Mouse (Mus musculus) kidney, adult 11 months (tissue): ENCODE measurements at regions not wholly inside any gene's neighbourhood (a gene's known extent, or its start where the extent isn't known, plus 50 kb on each side); places are given as distances from the start of the nearest gene placed in this dataset.

ENCODE experiments used
- DNase-seq: peaks from one replicate; pipeline ENCODE4 v3.0.0; 2022

DNA sequence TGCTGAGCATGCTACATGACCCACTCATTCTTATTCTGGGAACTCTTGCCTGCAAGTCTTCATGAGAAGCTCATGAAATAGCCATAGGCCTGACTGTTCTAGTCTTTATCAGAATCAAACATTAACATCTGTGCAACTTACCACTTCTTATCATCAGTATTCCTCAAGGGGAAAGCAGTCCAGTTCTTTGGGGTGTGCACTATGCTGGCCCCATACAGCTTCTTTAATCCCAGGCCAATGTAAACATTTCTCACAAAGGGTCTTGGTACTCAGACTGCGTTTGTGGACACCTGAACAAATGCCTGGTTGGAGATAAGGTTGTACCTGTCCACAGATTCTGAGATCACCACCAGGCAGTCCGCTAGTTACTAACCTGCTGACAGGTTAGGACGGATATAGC lies 51.3 kb downstream of the 3110018I06Rik start:
- no peak for DNase-seq

DNA sequence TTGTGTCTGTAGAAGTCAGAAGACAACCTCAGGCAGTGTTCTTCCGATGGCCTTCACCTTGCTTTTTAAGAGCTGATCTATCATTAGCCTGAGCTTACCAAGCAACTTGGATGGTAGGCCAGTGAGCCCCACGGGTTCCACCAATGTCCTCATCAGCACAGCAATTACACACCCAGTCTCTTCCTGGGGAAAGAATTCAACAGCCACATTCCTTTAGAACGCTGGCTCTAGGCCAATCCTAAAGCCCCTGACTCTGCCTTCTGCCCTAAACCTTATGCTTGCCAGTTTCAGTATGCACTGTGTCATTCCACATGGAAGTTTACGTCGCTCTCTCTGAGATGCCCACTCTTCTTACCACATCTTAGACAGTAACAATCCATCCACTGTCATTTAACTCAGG lies 52.8 kb downstream of the 3110018I06Rik start:
- DNase-seq = no peak

DNA sequence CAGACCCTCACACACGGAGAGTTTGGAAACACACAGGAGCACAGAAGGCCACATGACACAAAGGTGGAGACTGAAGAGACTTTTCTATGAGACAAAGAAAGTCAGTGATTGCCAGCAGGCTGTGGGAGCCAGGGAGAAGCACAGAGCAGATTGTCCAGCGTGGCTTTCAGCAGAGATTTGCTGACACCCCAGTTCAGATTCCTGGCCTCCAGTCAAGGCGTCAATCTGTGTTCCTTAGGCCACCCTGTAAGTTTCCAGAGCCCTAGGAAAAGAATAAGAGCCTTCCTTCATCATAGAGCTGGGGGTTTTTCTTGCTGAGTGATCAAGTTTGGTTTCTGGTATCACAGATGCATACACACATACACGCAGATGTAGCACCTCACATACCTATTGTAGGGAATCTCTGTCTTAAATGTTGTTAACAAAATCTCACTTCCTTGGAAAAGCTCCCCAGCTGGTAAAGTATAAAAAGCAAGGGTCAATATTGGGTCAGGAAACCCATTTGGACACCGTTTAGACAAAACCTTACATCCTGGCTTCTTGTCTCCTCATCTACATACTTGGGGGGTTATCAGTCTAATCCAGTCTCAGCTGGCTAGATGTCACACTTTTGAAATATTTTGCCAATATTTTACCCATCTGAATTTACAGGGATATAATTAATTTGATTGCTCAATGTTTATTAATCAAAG lies 58.9 kb downstream of the 3110018I06Rik start:
- DNase-seq = no peak

DNA sequence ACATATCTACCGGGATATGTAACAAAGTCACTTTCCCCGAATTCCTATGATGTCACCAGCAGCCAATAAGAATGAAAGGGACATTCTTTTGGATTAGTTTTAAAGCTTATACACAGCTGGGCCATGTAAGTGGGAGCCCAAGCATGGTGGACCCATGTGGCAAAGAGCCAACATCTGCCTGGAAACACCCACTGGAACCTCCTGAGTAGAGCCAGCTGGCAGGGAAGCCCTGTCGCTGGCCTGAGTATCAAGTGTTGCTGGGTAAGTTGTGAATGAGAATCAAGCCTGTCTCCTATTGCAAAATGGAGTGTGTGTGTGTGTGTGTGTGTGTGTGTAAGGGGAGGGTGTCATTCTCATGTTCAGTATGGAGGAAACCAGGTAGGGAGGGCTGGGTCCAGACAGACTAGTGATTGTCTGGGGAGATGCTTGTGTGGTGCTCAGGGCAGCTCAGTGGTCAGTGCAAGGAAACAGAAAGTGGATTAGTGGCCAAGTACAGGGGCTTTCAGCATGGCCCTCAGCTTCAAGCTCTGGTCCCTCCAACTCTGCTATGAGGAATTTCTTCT lies 59.5 kb downstream of the 3110018I06Rik start:
- no peak for DNase-seq

DNA sequence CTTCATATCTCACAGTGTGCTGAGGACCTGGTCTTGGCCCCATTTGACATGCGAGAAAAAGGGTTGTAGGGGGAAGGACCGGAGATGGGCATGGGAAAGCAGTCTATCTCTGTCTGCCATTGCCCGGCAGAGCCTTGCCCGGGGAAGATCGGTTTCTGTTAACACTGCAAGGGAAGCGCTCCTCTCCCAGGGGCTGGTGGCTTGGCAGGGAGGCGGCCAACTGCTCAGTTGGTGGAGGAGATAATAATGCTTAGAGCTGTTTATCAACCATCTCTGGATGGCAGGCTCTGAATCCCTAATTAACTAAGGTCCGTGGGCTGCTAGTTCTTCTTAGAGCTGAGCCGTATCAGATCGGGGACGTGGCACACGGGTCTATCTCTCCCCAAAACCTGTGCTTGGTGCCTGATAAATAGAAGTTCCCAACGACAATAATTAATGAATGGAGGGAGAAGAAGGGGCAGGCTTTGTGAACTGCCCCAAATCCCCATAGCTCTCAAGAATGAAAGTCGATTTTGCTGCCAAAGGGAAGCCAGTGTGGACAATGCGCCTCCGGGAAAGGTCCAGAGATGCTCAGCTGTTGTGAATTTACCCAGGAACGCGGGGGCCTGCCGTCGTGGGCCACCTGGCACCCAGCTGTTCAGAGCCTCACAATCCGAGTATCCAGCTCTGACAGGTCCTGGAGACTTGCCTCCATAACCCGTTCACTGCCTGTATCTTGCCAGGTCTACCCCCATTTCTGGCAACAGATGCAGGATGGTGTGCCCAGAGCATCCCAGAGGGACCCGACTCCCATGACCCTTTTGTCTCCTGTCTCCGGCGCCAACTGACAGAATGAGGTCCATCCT lies 61.2 kb downstream of the 3110018I06Rik start:
- no peak for DNase-seq

DNA sequence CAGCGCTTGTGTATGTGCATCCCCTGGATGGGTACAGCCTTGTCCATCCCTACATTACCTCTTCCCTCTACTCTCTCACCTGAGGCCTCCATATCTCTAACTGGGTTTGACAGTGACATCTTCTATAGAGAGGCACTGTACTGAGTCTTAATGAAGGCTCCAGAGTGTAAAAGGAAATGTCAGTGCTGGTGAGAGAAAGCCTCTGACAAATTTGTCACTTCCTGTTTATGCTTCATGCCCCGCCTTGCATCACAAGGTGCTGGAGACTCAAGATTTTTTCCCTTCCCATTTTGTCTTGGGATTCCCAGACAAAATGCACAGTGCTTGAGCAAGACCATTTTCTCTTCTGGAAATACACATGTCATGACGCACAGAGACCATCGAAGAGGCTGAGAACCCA lies 70.8 kb downstream of the 3110018I06Rik start:
- no peak for DNase-seq

DNA sequence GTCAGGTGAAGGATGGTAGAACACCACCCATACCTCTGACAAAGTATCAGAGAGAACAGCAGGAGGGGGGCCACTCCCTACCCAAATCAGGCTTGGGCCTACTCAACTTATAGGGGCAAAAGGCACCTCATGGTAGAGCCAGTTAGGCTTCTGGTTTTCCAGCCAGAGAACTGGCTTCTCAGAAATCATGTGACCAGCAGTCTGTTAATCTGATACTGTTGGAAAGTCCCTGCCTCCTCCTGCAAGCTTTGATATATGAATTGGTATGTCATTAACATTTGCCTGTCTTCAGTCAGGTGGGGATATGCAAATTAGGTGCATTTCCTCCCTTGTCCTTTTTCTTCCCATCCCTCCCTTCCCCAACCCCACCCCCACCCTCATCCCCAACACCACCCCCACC lies 71.7 kb downstream of the 3110018I06Rik start:
- no peak for DNase-seq

DNA sequence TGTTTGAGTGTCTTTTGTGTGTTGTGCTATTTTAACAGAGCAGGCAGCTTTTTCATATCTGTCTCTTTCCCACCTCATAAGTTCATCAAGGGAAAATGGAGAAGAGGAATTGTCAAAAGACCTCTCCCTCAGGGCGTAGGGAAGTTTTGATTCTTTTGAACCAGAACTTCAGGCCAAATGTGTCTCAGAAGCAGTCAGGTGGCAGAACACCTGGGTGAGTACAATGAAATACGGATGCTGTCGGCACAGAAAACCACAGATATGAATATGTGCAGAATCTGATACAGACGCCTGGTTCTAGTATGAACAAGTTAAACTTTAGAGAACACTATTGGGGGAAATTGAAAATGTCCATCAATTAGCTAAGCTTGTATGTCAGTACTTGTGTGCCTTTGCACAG lies 84.2 kb downstream of the 3110018I06Rik start:
- DNase-seq = no peak

DNA sequence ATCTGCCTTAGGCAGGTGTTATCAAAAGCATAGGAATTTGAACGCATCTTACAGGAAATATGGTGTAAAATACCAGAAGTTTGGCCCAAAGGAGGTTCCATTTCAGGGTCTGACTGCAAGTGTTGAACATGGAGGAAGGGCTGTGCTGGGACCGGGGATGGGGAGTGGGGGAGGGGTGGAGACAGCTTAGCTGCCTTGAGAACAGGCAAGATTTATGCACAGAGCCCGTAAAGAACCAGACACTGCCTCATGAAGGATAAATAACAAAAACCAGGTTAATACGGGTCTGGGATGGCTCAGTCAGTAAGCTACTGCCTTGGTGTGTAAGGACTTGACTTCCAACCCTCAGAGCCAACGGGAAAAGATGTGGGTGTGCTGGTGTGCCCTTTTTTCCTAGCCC lies 91.1 kb downstream of the 3110018I06Rik start:
- no peak for DNase-seq

DNA sequence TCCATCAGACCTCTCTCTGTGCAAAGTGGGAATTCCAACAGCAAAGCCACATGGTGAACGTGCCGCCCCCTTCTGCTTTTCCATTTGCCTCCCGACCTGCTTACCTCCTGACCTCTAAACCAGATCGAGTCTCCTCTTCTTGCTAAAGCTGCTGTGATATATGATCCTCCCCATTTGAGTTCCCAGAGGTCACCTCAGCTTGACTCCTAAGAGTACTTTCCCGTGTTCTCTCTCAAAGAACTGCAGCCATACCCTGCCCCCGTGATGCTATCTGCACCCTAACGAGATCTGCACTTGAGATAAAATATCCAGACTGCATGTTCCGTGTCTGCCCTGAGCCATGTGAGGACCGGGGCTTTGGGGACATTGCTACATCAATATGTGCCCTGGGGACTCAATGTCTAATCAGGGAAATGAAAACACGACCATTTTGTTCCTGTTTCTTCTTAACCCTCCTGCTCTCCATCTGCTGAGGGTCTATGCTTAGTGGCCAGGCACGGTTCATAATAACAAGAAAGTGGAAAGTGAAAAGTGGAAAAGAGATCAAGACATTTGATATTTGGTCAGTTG lies 94.8 kb downstream of the 3110018I06Rik start:
- DNase-seq = no peak

DNA sequence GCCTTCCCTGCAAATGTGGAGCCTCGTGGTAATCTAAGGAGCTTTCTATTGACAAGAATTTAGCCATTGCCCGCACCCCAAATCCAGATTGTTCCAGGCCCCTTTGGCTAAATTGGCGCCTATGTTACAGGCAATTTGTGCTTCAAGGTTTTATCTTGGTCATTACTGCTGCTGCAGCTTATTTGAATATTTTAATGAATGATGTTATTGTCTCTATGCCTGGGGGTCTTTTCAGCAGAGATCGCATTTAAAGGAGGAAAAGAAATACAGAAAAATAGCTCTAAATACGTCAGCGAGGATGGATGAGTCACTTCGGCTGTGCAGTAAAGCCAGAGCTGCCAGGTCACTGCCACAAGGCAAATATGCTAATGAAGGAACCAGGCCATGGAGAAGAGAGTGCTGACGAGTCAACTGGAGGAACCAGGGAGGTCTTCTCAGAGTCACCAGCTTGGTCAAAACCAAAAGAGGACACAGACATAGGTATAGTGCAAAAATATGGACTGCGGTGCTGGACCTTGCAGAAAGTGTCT lies 97.3 kb downstream of the 3110018I06Rik start:
- no peak for DNase-seq

DNA sequence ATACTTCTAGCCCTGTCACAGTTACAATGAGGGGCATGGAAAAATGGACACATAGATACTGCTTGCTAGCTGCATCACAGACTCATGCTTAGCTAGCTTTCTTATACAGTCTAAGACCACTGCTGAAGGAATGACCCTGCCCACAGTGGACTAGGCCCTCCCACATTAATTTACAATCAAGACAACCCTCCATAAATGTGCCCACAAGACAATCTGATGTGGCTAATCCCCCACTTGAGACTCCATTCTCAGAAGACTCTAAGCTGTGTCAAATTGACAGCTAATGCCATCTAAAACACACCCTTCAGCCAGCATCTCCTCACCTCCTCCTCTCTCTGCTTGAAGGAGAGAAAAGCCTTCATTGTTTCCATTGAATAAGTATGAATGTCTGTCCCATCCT lies 107.8 kb downstream of the 3110018I06Rik start:
- DNase-seq = no peak

DNA sequence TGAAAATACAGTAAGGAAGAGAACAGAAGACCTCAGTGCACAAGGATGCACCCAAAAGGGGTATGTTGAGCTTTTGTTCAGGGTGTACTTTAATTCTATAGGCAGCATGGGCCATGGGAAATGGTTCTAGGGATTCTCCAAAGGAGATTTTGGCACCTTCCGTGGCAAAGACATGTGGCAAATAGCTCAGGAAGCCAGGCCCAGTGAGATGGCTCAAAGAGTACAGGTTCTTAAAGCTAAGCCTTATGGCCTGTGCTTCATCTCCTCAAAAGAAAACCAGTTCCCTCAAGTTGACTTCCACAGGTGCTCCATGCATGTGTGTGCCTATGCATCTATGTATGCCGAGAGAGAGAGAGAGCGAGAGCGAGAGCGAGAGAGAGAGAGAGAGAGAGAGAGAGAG lies 112.1 kb downstream of the 3110018I06Rik start:
- DNase-seq = no peak

DNA sequence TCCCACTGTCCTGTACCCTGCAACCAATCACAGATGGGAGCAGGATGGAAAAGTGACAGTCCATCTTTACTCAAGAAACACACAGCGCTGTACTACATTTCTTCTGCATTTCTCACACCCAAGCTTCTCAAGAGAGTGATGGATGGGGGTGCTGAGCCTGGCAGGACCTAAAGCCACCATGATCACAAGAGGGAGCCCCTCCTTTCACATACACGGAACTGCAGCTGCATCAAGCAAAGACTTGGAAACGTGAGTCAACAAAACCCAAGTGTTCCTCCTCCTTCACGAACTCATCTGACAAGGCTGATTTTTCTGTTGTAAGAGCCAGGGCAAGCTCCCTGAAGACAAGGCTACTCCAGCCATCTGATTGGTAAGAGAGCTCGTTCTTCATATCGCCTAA lies 120.5 kb downstream of the 3110018I06Rik start:
- DNase-seq = no peak

DNA sequence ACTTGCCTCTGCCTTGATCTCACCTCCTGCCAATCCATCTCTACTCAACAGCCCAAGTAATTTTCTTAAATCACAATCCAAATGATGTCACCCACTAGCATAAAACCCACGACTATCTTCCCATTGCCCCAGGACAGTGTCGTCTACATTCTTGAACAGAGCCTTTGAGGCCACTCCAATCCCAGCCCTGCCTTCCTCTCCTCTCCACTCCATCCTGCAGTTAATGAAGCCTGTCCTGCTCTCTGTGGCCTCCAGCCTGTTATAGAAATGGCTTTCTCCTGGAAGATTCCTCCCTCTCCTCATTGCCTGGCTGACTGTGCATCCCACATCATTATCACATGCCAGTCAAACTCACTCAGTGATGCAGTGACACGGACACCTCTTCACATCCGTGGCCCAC lies 121.6 kb downstream of the 3110018I06Rik start:
- DNase-seq = no peak

DNA sequence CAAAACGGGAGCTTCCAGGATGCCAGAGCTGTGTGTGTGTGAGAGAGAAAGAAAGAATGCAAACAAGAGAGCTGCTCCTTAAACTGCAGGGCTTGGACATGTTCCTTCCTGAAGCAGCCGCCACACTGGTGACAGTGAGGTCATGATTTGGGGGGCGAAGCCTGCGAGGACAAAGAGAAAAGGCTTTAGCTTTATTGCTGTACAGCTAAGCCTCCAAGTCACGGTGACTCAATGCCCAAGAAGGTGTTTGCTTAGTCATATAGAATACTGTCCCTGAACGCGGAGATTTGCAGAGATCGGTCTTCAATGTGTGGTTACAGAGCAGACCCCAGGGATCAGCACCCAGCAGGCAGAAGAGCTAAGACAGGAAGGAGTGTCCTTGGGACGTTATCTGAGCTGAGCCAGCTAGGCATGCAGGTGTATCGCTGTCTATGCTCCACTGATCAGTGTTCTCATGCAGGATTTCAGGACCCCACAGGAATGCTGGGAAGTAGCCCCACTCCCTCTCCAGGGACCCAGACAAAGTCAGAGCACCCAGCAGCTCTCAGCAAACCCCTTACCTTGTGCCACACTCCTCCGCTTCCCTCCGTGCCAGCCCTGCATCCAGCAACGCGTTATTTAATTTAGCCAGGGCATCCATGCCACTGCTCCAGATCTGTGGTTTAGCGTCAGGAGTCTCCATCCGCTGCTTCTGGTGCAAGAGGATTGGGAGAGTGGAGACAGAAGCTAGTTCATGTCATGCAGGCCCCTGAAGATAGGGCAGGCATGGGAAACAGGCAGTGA lies 129.0 kb downstream of the 3110018I06Rik start:
- no peak for DNase-seq

DNA sequence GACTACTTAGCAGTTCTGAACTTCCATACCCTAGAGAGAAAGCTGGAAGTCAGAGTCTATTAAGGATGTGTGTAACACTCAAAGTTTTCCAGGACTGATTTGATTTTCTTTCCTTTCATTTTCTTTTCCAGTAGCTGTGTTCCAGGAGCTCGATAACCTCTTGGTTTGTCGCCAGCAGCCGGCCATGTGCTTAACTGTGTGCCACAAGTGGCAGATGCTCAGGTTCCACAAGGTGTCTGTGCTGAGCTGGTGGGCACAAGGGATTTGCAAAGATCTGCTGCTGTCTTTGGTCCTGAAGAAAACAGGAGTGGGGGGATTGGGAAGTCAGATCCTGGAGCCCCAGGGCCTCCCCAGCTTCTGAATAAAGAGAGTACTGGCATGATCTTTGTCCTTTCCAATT lies 136.0 kb downstream of the 3110018I06Rik start:
- no peak for DNase-seq

DNA sequence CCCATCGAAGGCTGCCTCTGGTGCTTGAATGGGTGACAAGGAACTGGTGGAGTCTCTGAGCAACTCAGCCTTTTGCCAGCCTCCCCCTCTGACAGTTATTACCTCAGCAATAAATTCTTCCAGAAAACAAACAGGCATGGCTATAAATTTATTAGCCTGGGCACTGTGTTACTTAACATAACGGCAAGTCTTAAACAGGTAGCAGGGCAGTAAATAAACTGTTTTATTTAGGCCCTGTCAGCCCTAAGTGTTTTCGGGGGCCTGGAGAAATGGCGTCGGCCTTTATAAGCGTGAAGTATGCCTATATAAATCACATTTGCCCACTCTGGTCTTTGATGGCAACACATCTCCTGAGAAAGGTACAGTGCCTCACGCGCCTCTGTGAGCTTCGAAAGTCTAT lies 159.6 kb downstream of the 3110018I06Rik start:
- no peak for DNase-seq

DNA sequence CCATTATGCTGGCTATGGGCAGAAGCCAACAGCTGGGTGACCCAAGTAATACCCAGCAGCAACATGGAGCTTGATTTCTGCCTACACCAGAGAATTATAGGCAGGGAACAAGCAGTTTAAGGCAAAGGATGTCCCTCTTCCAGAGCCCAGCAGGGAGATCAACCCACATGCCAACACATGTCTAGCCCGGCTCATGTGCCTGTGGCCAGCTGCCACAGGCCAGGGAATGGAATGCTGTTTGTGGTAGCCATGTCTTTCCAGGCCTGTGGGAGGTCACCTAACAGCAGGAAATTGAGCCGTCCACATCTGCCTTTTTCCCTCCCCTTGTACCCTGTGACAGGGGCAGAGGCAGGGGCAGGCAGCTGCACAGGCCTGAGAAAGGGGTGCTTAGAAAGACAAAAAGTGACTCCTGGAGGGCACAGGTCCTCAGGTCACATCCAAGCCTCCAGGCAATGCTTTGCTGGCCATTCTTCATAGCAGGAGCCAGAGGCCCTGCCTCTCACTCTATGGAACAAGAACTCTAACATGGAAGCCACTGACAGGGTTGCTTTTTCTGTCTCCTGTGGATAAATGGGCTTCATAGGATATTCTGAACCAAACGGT lies 163.8 kb downstream of the 3110018I06Rik start:
- no peak for DNase-seq

DNA sequence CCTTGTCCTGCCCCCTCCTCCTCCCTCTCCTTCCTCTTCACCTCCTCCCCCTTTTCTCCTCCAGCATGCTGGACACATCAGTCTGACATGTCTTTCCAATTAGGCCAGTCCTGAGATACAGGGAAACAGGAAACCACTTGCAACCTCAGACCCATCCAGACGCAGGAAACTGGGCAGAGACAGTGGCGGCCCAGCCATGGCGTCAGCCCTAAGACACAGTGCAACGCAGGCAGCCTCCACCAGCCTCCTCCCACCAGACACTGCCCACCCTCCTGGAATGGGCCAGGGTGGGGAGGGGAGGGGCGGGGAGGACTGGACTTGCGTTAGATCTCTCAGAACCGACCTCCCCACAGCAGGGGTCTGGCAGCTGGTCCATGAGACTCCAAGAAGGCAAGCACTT lies 164.7 kb downstream of the 3110018I06Rik start:
- DNase-seq = no peak

DNA sequence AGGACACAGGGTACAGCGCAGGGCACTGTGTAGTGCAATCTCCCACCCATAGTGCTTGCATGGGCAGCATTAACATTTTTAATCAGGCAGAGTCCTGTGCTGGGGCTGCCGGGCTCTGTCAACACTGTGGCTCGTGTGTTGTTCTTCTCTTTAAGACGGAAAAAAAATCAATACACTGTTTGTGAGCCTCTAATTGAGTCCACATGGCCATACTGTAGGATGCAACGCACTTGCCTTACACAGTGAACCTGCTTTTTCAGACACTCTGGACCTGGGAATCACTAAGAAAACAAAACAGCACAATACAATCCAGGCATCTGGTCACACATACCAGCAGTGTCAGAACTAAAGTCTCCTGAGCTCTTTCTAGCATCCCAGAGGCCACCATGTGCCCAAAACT lies 168.4 kb downstream of the 3110018I06Rik start:
- DNase-seq = no peak

DNA sequence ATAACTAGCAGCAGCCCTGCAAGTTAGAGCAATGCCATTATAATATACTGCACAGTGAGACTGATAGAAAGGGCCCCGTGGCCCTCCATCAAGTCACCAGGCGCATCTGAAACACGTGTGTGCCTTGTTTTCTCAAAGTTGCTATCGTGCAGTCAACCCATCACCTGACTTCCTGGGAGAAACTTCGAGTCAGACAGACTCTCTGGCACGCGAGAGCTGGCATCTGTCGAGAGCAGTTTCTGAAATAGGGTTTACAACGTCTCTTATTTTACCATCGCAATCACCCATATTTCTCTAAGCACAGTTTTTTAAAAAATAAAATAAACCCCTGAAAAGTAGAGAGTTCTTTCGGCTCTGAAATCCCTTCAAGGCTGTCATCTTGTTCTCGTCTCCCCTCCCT lies 169.8 kb downstream of the 3110018I06Rik start:
- DNase-seq = no peak
